Comparison of ENCODE assay signal across 10 mouse cellular contexts in the genomic region with DNA sequence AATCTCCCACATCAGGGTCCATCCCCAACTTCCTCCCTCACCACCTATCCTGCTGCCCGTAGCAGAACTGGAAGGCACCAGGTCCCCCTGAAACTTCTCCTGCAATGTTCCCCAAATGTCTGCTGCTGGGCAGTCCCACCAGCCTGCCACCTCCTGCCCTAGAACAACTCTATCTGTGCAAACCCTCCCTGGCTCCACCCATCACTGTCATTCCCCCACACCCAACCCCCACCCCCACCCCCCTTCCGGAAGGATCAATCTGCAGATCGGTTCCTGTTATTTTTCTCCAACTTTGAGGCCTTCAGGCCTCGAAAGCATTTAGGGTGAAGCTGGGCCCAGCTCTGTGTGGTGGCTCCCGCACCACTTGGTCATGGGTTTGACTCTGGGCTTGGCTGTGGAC. TPM values are rescaled to one million over a fixed set of nuclear protein-coding genes. Genes with fewer than 3 reads are reported as not detected.
DNase-seq lines count a peak whose midpoint lies in the region; ATAC-seq and TF ChIP-seq lines count a peak whose summit lies in the region.
"Had no signal": no experiment of that assay in that cellular context is flagged by ENCODE, and none has a peak within 500 bp of the region (broad histone marks: within the 10 kb centered on the region; RNA-seq: fewer than 3 reads in every experiment).

No protein-coding gene starts in this region.

- H3K4me3 ChIP-seq in kidney, adult 2 months (ENCODE audit: insufficient read depth, low read depth, low read length): no peak overlapping the region
- H3K4me3 ChIP-seq in embryonic facial prominence, embryonic 15.5 days (replicated peaks): no peak overlapping the region
- peak overlapping the region; percentile 14 for H3K4me3 ChIP-seq in liver, embryonic 12.5 days

- WGBS in kidney, adult 2 months: 69% methylated on average over 5 of the region's 5 CpGs
- 64% methylated on average over 5 of the region's 5 CpGs for WGBS in embryonic facial prominence, embryonic 15.5 days
- 11% methylated on average over 5 of the region's 5 CpGs for WGBS in liver, embryonic 12.5 days (ENCODE audit: insufficient replicate concordance)

- ATAC-seq in embryonic facial prominence, embryonic 15.5 days (ENCODE audit: insufficient number of reproducible peaks, low FRiP score, low TSS enrichment, low read depth): no peak
- peak; percentile 35; the same call in 1 of the 2 replicates for ATAC-seq in liver, embryonic 12.5 days

- no peaks in the 10 kb centered on the region for H3K27me3 ChIP-seq in kidney, adult 2 months (replicated peaks; ENCODE audit: control insufficient read depth, insufficient read depth, low read length)
- no peaks in the 10 kb centered on the region for H3K27me3 ChIP-seq in embryonic facial prominence, embryonic 15.5 days
- H3K27me3 ChIP-seq in liver, embryonic 12.5 days (replicated peaks): no peaks in the 10 kb centered on the region

- H3K27ac ChIP-seq in kidney, adult 2 months (ENCODE audit: insufficient read depth, low read depth, low read length): peak overlapping the region; percentile 90
- 0 out of 2 replicates have a peak overlapping the region, but pooled peaks have one; percentile 19 for H3K27ac ChIP-seq in embryonic facial prominence, embryonic 15.5 days (replicated peaks)
- H3K27ac ChIP-seq in liver, embryonic 12.5 days: peak overlapping the region; percentile 70

- no peaks in the 10 kb centered on the region for H3K9me3 ChIP-seq in embryonic facial prominence, embryonic 15.5 days (replicated peaks)
- H3K9me3 ChIP-seq in liver, embryonic 12.5 days (replicated peaks): no peaks in the 10 kb centered on the region

- H3K9ac ChIP-seq in embryonic facial prominence, embryonic 15.5 days: no peak overlapping the region
- peak overlapping the region; percentile 28 for H3K9ac ChIP-seq in liver, embryonic 12.5 days

- no peak for TF ChIP-seq POLR2A in kidney, adult 2 months (IDR thresholded peaks at IDR 0.05; ENCODE audit: low read depth, low read length)

- H3K4me1 ChIP-seq in kidney, adult 2 months (ENCODE audit: control insufficient read depth, insufficient read depth, low read length): peaks cover 12% of the 10 kb centered on the region
- peaks cover 26% of the 10 kb centered on the region for H3K4me1 ChIP-seq in embryonic facial prominence, embryonic 15.5 days
- H3K4me1 ChIP-seq in liver, embryonic 12.5 days: peaks cover 69% of the 10 kb centered on the region

- DNase-seq in kidney, adult 2 months: no peak
- no peak for DNase-seq in kidney, postnatal 36 days
- peak; percentile 66 for DNase-seq in CD4-positive, CD25-positive, alpha-beta regulatory T cell, adult 2 months (ENCODE audit: low read depth, low spot score)
- no peak for DNase-seq in left cerebral cortex, adult 18-20 months (ENCODE audit: low spot score in 2 of 2)
- DNase-seq in frontal cortex, adult 2 months (ENCODE audit: extremely low spot score in 1 of 2, low spot score in 1 of 2): no peak
- no peak for DNase-seq in layer of hippocampus, adult 8-10 months (ENCODE audit: low spot score in 2 of 2)
- DNase-seq: cerebellum, adult 18-20 months had no signal

- H3K4me2 ChIP-seq in embryonic facial prominence, embryonic 15.5 days (replicated peaks): no peak overlapping the region
- peak overlapping the region; percentile 59 for H3K4me2 ChIP-seq in liver, embryonic 12.5 days

- no peaks in the 10 kb centered on the region for H3K36me3 ChIP-seq in kidney, adult 2 months (ENCODE audit: control insufficient read depth, insufficient read depth, low read length)
- no peaks in the 10 kb centered on the region for H3K36me3 ChIP-seq in embryonic facial prominence, embryonic 15.5 days
- H3K36me3 ChIP-seq in liver, embryonic 12.5 days: no peaks in the 10 kb centered on the region

- TF ChIP-seq CTCF in kidney, adult 2 months (conservative IDR thresholded peaks at IDR 0.05; ENCODE audit: insufficient read depth, insufficient read length, low read depth, low read length): no peak

RNA-seq across cellular contexts. Expression of a gene that starts 8.7 kb away (rescaled TPM):
- 54.2 and 60.2 TPM in 2 replicates for polyA plus RNA-seq in kidney, adult 2 months (2012; rRNA removed)
- 29.4 and 33.5 TPM in 2 replicates for polyA plus RNA-seq in embryonic facial prominence, embryonic 15.5 days (2015; fragmentation: Nextera tagmentation; extraction: Ambion mirVana)
- polyA plus RNA-seq in liver, embryonic 12.5 days (2016; fragmentation: Nextera tagmentation; extraction: Ambion mirVana): 16.2 TPM in 2 replicates
- total RNA-seq in left cerebral cortex, adult 18-20 months (2021): 100 to 1,000 TPM; 103 to 123 TPM
- polyA plus RNA-seq in frontal cortex, adult 2 months (2012; rRNA removed): 56.5 and 73.7 TPM in 2 replicates
- total RNA-seq in layer of hippocampus, adult 8-10 months (2022): 10 to 100 TPM; 17.9 to 35.6 (median 31.1) TPM

RNA-seq across cellular contexts. Expression of a gene that starts 58.8 kb away (rescaled TPM):
- not detected in 2 replicates for polyA plus RNA-seq in kidney, adult 2 months (2012; rRNA removed)
- polyA plus RNA-seq in embryonic facial prominence, embryonic 15.5 days (2015; fragmentation: Nextera tagmentation; extraction: Ambion mirVana): not detected in 2 replicates
- polyA plus RNA-seq in liver, embryonic 12.5 days (2016; fragmentation: Nextera tagmentation; extraction: Ambion mirVana): not detected in 2 replicates
- total RNA-seq in left cerebral cortex, adult 18-20 months (2021): not detected
- not detected in 2 replicates for polyA plus RNA-seq in frontal cortex, adult 2 months (2012; rRNA removed)
- total RNA-seq in layer of hippocampus, adult 8-10 months (2022): not detected
- total RNA-seq: gastrocnemius, adult 18-20 months had no signal

Comparison
In these comparisons a context has a peak if more than half of its experiments do, and no peak if none do; other contexts are left out.
1. H3K27ac ChIP-seq: peak in every context shown above with its lines; median percentile 90 in kidney, adult 2 months; 70 in liver, embryonic 12.5 days; 19 in embryonic facial prominence, embryonic 15.5 days.